Mouse (Mus musculus) thymus, adult 2 months (tissue): ENCODE results near the gene Rbms1.

Source experiments
- CTCF ChIP-seq: fragments of 200-500 bp; IDR thresholded peaks from 2 replicates; pipeline ENCODE4 v1.5.1; 2012; ENCODE audit warnings: mild to moderate bottlenecking, control low read depth, low read length, moderate library complexity, borderline replicate concordance; ENCODE audit not compliant: control insufficient read depth, poor library complexity, insufficient read depth; ENCODE audit errors: extremely low read depth
- POLR2A ChIP-seq: fragments of 200-500 bp; IDR thresholded peaks from 2 replicates; pipeline ENCODE4 v1.6.1; 2012; ENCODE audit warnings: mild to moderate bottlenecking, low read length, control low read depth, moderate library complexity; ENCODE audit not compliant: control insufficient read depth, poor library complexity, insufficient read depth; ENCODE audit errors: extremely low read depth

GRCm38 (mm10) chr2:60883043-60883365, 80.0 kb downstream of the Rbms1 start:
- TF ChIP-seq CTCF (no peak), POLR2A (no peak)
